Mouse (Mus musculus) MEL (cell line): ENCODE measurements around the gene Catip. TPM values are rescaled to one million over a fixed set of nuclear protein-coding genes. Genes with fewer than 3 reads are reported as not detected.

Experiments
- DNase-seq: peaks from one replicate; pipeline ENCODE4 v3.0.0; 2011; ENCODE audit warnings: low read depth, low spot score
- H3K27ac ChIP-seq: 2 replicates; pipeline ENCODE4 v1.5.1; 2012; ENCODE audit warnings: low read depth, mild to moderate bottlenecking, control low read depth, low read length, moderate library complexity; ENCODE audit not compliant: control insufficient read depth
- H3K27me3 ChIP-seq, 2 experiments: fragments of 150-350 bp in 1 of 2; sonication (generic) in 1 of 2; 2 replicates each; pipeline ENCODE4 v1.6.1; 2012; ENCODE audit warnings: low read length in 2 of 2, mild to moderate bottlenecking in 2 of 2, improper control_type of control experiment in 1 of 2, moderate library complexity in 1 of 2; ENCODE audit not compliant: insufficient read depth in 2 of 2, control insufficient read depth in 1 of 2
- H3K36me3 ChIP-seq, 2 experiments: 2 replicates each; pipeline ENCODE4 v1.6.1; 2012 to 2014; ENCODE audit warnings: low read length in 2 of 2, improper control_type of control experiment in 1 of 2, inconsistent platforms in 1 of 2, mild to moderate bottlenecking in 1 of 2; ENCODE audit not compliant: insufficient read depth in 2 of 2, control insufficient read depth in 1 of 2
- H3K4me1 ChIP-seq, 2 experiments: fragments of 150-350 bp in 1 of 2; sonication (generic) in 1 of 2; 2 replicates each; pipeline ENCODE4 v1.6.1; 2012; ENCODE audit warnings: low read length in 2 of 2, improper control_type of control experiment in 1 of 2, mild to moderate bottlenecking in 1 of 2; ENCODE audit not compliant: insufficient read depth in 2 of 2, control insufficient read depth in 1 of 2
- H3K4me3 ChIP-seq, 2 experiments: fragments of 150-350 bp in 1 of 2; sonication (generic) in 1 of 2; 2 replicates each; pipeline ENCODE4 v1.5.1; 2012; ENCODE audit warnings: low read depth in 2 of 2, low read length in 2 of 2, mild to moderate bottlenecking in 2 of 2, moderate library complexity in 2 of 2, control low read depth in 1 of 2, improper control_type of control experiment in 1 of 2; ENCODE audit not compliant: control insufficient read depth in 1 of 2, insufficient read depth in 1 of 2
- H3K79me2 ChIP-seq: 2 replicates; pipeline ENCODE4 v1.6.1; 2012; ENCODE audit warnings: mild to moderate bottlenecking, low read length, moderate library complexity; ENCODE audit not compliant: control insufficient read depth, poor library complexity, insufficient read depth
- H3K9ac ChIP-seq: 2 replicates; pipeline ENCODE4 v1.6.1; 2012; ENCODE audit warnings: low read depth, mild to moderate bottlenecking, control low read depth, low read length, moderate library complexity; ENCODE audit not compliant: control insufficient read depth, poor library complexity, severe bottlenecking
- H3K9me3 ChIP-seq: fragments of 150-350 bp; sonication (generic); replicated peaks from 2 replicates; pipeline ENCODE4 v1.6.1; 2012; ENCODE audit warnings: mild to moderate bottlenecking, low read length, improper control_type of control experiment, moderate library complexity; ENCODE audit not compliant: insufficient read depth
- BHLHE40 ChIP-seq: IDR thresholded peaks from 2 replicates; pipeline ENCODE4 v1.6.1; 2012; ENCODE audit warnings: low read depth, mild to moderate bottlenecking, inconsistent platforms, low read length, improper control_type of control experiment, borderline replicate concordance
- E2F4 ChIP-seq: IDR thresholded peaks from 2 replicates; pipeline ENCODE4 v1.6.1; 2011; ENCODE audit warnings: low read depth, low read length, improper control_type of control experiment, borderline replicate concordance
- EP300 ChIP-seq, 2 experiments: IDR thresholded peaks; 2 replicates each; pipeline ENCODE4 v1.6.1; 2011; ENCODE audit warnings: improper control_type of control experiment in 2 of 2, low read length in 2 of 2, low read depth in 1 of 2, mild to moderate bottlenecking in 1 of 2
- GATA1 ChIP-seq: IDR thresholded peaks from 2 replicates; pipeline ENCODE4 v1.6.1; 2011; ENCODE audit warnings: low read depth, low read length, improper control_type of control experiment
- HCFC1 ChIP-seq: IDR thresholded peaks from 2 replicates; pipeline ENCODE4 v1.6.1; 2012; ENCODE audit warnings: low read depth, mild to moderate bottlenecking, inconsistent platforms, low read length, improper control_type of control experiment, moderate library complexity
- KAT2A ChIP-seq: conservative IDR thresholded peaks from 2 replicates; pipeline ENCODE4 v1.6.1; 2012; ENCODE audit warnings: low read depth, low read length, improper control_type of control experiment, inconsistent platforms
- MAFK ChIP-seq: IDR thresholded peaks from 2 replicates; pipeline ENCODE4 v1.6.1; 2011; ENCODE audit warnings: low read depth, mild to moderate bottlenecking, low read length, improper control_type of control experiment, borderline replicate concordance
- MAX ChIP-seq: IDR thresholded peaks from 2 replicates; pipeline ENCODE4 v1.6.1; 2011; ENCODE audit warnings: low read length, improper control_type of control experiment
- MAZ ChIP-seq: IDR thresholded peaks from 2 replicates; pipeline ENCODE4 v1.6.1; 2012; ENCODE audit warnings: low read depth, mild to moderate bottlenecking, inconsistent platforms, low read length, improper control_type of control experiment
- MXI1 ChIP-seq: IDR thresholded peaks from 2 replicates; pipeline ENCODE4 v1.6.1; 2011; ENCODE audit warnings: mild to moderate bottlenecking, low read depth, low read length, improper control_type of control experiment
- MYB ChIP-seq: IDR thresholded peaks from 2 replicates; pipeline ENCODE4 v1.6.1; 2011; ENCODE audit warnings: mild to moderate bottlenecking, low read depth, low read length, improper control_type of control experiment
- MYC ChIP-seq: IDR thresholded peaks from 2 replicates; pipeline ENCODE4 v1.6.1; 2011; ENCODE audit warnings: low read depth, mild to moderate bottlenecking, low read length, improper control_type of control experiment, moderate library complexity
- NELFE ChIP-seq: IDR thresholded peaks from 2 replicates; pipeline ENCODE4 v1.6.1; 2011; ENCODE audit warnings: low read depth, low read length, improper control_type of control experiment
- POLR2A ChIP-seq, 2 experiments: IDR thresholded peaks; 2 replicates each; pipeline ENCODE4 v1.6.1; 2011 to 2012; ENCODE audit warnings: low read length in 2 of 2, mild to moderate bottlenecking in 2 of 2, control low read depth in 1 of 2, improper control_type of control experiment in 1 of 2, low read depth in 1 of 2, moderate library complexity in 1 of 2; ENCODE audit not compliant: control insufficient read depth in 1 of 2, insufficient read depth in 1 of 2, poor library complexity in 1 of 2
- SMC3 ChIP-seq: IDR thresholded peaks from 2 replicates; pipeline ENCODE4 v1.6.1; 2011; ENCODE audit warnings: low read depth, low read length, improper control_type of control experiment
- TAL1 ChIP-seq: IDR thresholded peaks from 2 replicates; pipeline ENCODE4 v1.6.1; 2012; ENCODE audit warnings: mild to moderate bottlenecking, inconsistent platforms, low read length, moderate library complexity, mixed read lengths
- TBP ChIP-seq: IDR thresholded peaks from 2 replicates; pipeline ENCODE4 v1.8.0; 2011; ENCODE audit warnings: low read depth, low read length, improper control_type of control experiment
- TCF12 ChIP-seq: IDR thresholded peaks from 2 replicates; pipeline ENCODE4 v1.6.1; 2014; ENCODE audit warnings: low read depth, mild to moderate bottlenecking, inconsistent platforms, low read length, improper control_type of control experiment, moderate library complexity
- USF1 ChIP-seq: IDR thresholded peaks from 2 replicates; pipeline ENCODE4 v1.6.1; 2014; ENCODE audit warnings: low read depth, mild to moderate bottlenecking, inconsistent platforms, low read length, improper control_type of control experiment, moderate library complexity
- USF2 ChIP-seq, 2 experiments: IDR thresholded peaks; 2 replicates each; pipeline ENCODE4 v1.6.1; 2011 to 2012; ENCODE audit warnings: improper control_type of control experiment in 2 of 2, low read length in 2 of 2, borderline replicate concordance in 1 of 2, inconsistent platforms in 1 of 2, low read depth in 1 of 2, mild to moderate bottlenecking in 1 of 2; ENCODE audit not compliant: insufficient read depth in 1 of 2
- ZC3H11A ChIP-seq: IDR thresholded peaks from 2 replicates; pipeline ENCODE4 v1.6.1; 2012; ENCODE audit warnings: low read depth, mild to moderate bottlenecking, inconsistent platforms, low read length, improper control_type of control experiment
- ZKSCAN1 ChIP-seq: IDR thresholded peaks from 2 replicates; pipeline ENCODE4 v1.6.1; 2012; ENCODE audit warnings: low read depth, mild to moderate bottlenecking, inconsistent platforms, low read length, improper control_type of control experiment, moderate library complexity
- ZMIZ1 ChIP-seq: IDR thresholded peaks from 2 replicates; pipeline ENCODE4 v1.6.1; 2012; ENCODE audit warnings: low read depth, mild to moderate bottlenecking, inconsistent platforms, low read length, improper control_type of control experiment, moderate library complexity
- polyA plus RNA-seq, 2 experiments: library from polyadenylated mRNA; stranded (reverse) in 1 of 2; unstranded in 1 of 2; fragments of >175 nt in 1 of 2; fragments of >200 nt in 1 of 2; gene quantifications; 2 replicates each; pipeline versions ENCODE4 v1.2.1 to v1.2.4; 2012; ENCODE audit warnings: low replicate concordance in 2 of 2, low read depth in 1 of 2; ENCODE audit not compliant: insufficient read length in 2 of 2, insufficient read depth in 1 of 2, missing spikeins in 1 of 2
- total RNA-seq: library from RNA; depleted of rRNA; stranded (reverse); fragments of 300-350 nt; gene quantifications from 2 replicates; pipeline ENCODE4 v1.2.3, GENCODE M21; 2012

Gene Catip
- total and polyA plus RNA-seq, 3 experiments: 0.08 TPM; not detected in 1

DNA sequence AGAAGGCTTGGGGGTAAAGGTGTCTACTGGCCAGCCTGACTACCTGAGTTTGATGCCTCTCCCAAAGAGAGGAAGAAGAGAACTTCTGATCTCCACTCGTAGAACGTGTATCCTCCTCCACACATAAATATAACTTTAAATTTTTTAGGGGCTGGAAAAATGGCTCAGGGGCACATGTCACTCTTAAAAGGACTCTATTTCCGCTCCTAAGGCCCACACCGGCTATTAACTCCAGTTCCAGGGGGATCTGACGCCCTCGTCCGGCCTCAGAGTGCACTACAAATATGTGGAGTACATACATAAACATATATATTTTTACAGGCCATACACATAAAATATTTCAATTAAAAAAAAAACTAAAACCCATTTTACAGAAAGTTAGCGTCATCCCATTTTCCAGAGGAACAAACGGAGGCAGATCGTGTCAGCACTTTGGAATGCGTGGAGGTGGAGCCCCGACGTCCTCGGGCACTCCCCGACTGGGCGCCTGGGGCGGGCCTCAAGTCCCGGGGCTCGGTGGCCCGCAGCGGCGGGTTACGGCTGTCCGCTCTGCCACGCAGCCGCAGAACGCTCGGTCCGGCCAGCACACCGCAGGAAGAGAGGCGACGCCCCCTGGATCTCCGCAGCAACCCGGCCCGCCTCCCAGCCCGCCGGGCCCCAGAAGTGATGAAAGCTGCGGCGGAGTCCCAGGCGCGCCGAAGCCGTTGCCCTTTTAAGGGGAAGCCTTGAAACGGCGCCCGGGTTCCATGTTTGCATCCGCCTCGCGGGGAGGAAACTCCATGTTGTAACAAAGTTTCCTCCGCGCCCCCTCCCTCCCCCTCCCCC, 29.2 kb downstream of the Catip start, which contains the start of gene Ctdsp1 (continued):
- no peak for TF ChIP-seq TAL1
- TF ChIP-seq MYB: no peak
- no peak; the same call in 1 of the 2 replicates for TF ChIP-seq KAT2A
- TF ChIP-seq ZKSCAN1: no peak
- TF ChIP-seq SMC3: no peak
- no peak for TF ChIP-seq E2F4
- TF ChIP-seq MAZ: peak; percentile 51
- TF ChIP-seq TCF12: no peak
- TF ChIP-seq MYC: peak; percentile 58; the same call in 1 of the 2 replicates
- peak; percentile 22; the same call in 1 of the 2 replicates for TF ChIP-seq MAX
- TF ChIP-seq USF2 (IDR thresholded peaks at IDR 0.05; ENCODE audit: borderline replicate concordance in 1 of 2, insufficient read depth in 1 of 2, low read depth in 1 of 2, low read length in 2 of 2): no peak
- no peak for TF ChIP-seq GATA1
- TF ChIP-seq BHLHE40: no peak
- TF ChIP-seq ZC3H11A: peak; percentile 35
- TF ChIP-seq TBP: 0 out of 2 replicates have a peak, but pooled peaks have one; percentile 15
- TF ChIP-seq MAFK: no peak; the same call in 1 of the 2 replicates
- peak; percentile 69 for TF ChIP-seq MXI1

DNA sequence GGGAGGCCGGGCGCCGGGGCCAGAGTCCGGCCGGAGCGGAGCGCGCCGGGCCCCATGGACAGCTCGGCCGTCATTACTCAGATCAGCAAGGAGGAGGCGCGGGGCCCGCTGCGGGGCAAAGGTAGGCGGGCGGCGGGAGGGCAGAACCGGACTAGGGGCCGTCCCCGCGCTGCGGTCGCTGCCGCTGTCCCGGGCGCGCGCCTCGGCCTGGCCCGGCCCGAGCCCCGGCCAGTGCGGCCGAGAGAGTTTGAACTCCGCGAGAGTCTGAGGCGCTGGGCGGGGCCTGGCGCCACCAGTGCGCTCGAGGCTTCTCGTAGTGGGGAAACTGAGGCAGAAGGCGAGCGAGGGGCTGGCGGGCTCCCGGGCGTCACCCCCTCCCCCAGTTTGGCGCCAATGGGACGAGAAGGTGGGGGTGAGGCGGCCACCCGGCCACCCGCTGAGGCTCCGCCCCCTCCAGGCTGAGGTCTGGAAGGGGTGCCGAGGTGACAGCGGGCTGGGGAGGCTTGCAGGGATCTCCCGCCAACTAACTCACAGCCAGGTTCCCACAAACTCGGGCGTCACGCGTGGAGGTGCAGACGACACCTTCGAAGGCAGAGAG, 30.0 kb downstream of the Catip start:
- TF ChIP-seq ZMIZ1 (peak; percentile 37; the same call in 1 of the 2 replicates), EP300 (IDR thresholded peaks at IDR 0.05; ENCODE audit: low read depth in 1 of 2, low read length in 2 of 2) (peak in 1 of 2 experiments; percentile 28; a peak in 1 of 4 replicates), NELFE (peak; percentile 42; the same call in 1 of the 2 replicates), HCFC1 (peak; percentile 27), TCF12 (peak; percentile 28; the same call in 1 of the 2 replicates), MAZ (peak; percentile 57; the same call in 1 of the 2 replicates), USF1 (no peak), MAX (no peak), POLR2A (IDR thresholded peaks at IDR 0.05; ENCODE audit: control insufficient read depth in 1 of 2, insufficient read depth in 1 of 2, low read depth in 1 of 2, low read length in 2 of 2, poor library complexity in 1 of 2) (0 out of 4 replicates have a peak, but pooled peaks of 1 of the 2 experiments have one; percentile 53), E2F4 (peak; percentile 78; the same call in 1 of the 2 replicates)
- TF ChIP-seq, all 39 proteins: peak for 8
- Histone ChIP-seq H3K27ac (peak overlapping the region; percentile 71), H3K4me3 (peak overlapping the region; percentile 78 to 85), H3K36me3 (peaks cover 0 to 10% of the 10 kb centered on the region in 2 experiments; a peak in 2 of 4 replicates), H3K9ac (peak overlapping the region; percentile 98), H3K27me3 (no peaks in the 10 kb centered on the region), H3K4me1 (peaks cover 0 to 16% of the 10 kb centered on the region in 2 experiments; a peak in 3 of 4 replicates), H3K79me2 (peaks cover 14% of the 10 kb centered on the region), H3K9me3 (no peaks in the 10 kb centered on the region)
- peak; percentile 77 for DNase-seq
